Mouse (Mus musculus): ENCODE measurements around the gene Hist1h2be.

Gene Hist1h2be

GRCm38 (mm10) chr13:23620733-23621531 lies at the start of gene Hist1h2be:
Gene Hist1h2be, minus strand, starts transcription at chr13:23621124.
- DNase-seq (ENCODE audit: low spot score): peak; percentile 78

GRCm38 (mm10) chr13:23662536-23662935 lies 41.6 kb upstream of the Hist1h2be start:
- DNase-seq (ENCODE audit: low spot score): no peak

- no peak for DNase-seq (ENCODE audit: low spot score)
Observed at GRCm38 (mm10) chr13:23659636-23660366, 38.9 kb upstream of the Hist1h2be start.

- no peak for DNase-seq (ENCODE audit: low spot score)
Observed at GRCm38 (mm10) chr13:23630653-23631052, 9.7 kb upstream of the Hist1h2be start.

GRCm38 (mm10) chr13:23622861-23623450 lies 2.0 kb upstream of the Hist1h2be start:
- no peak for DNase-seq (ENCODE audit: low spot score)

GRCm38 (mm10) chr13:23622175-23622671 lies 1.3 kb upstream of the Hist1h2be start, which contains the start of gene Hist1h1e:
Gene Hist1h1e, minus strand, starts transcription at chr13:23622558.
- DNase-seq (ENCODE audit: low spot score): peak; percentile 87

GRCm38 (mm10) chr13:23621532-23622174 lies 729 bp upstream of the Hist1h2be start:
- DNase-seq (ENCODE audit: low spot score): peak; percentile 70

- DNase-seq (ENCODE audit: low spot score): no peak
Observed at GRCm38 (mm10) chr13:23620056-23620732, 730 bp downstream of the Hist1h2be start.

GRCm38 (mm10) chr13:23611638-23612037 lies 9.3 kb downstream of the Hist1h2be start:
- no peak for DNase-seq (ENCODE audit: low spot score)

GRCm38 (mm10) chr13:23610393-23610792 lies 10.5 kb downstream of the Hist1h2be start:
- DNase-seq (ENCODE audit: low spot score): no peak

- no peak for DNase-seq (ENCODE audit: low spot score)
Observed at GRCm38 (mm10) chr13:23609844-23610243, 11.1 kb downstream of the Hist1h2be start.

- no peak for DNase-seq (ENCODE audit: low spot score)
Observed at GRCm38 (mm10) chr13:23609209-23609608, 11.7 kb downstream of the Hist1h2be start.

- no peak for DNase-seq (ENCODE audit: low spot score)
Observed at GRCm38 (mm10) chr13:23605052-23605451, 15.9 kb downstream of the Hist1h2be start.

GRCm38 (mm10) chr13:23604452-23604851 lies 16.5 kb downstream of the Hist1h2be start:
- no peak for DNase-seq (ENCODE audit: low spot score)

GRCm38 (mm10) chr13:23603182-23603699 lies 17.7 kb downstream of the Hist1h2be start:
- DNase-seq (ENCODE audit: low spot score): no peak

GRCm38 (mm10) chr13:23597957-23598356 lies 23.0 kb downstream of the Hist1h2be start:
- DNase-seq (ENCODE audit: low spot score): peak; percentile 65

- DNase-seq (ENCODE audit: low spot score): no peak
Observed at GRCm38 (mm10) chr13:23595622-23596372, 25.1 kb downstream of the Hist1h2be start.

- DNase-seq (ENCODE audit: low spot score): no peak
Observed at GRCm38 (mm10) chr13:23595185-23595584, 25.7 kb downstream of the Hist1h2be start.

GRCm38 (mm10) chr13:23593051-23593770 lies 27.7 kb downstream of the Hist1h2be start:
- no peak for DNase-seq (ENCODE audit: low spot score)

GRCm38 (mm10) chr13:23592614-23593013 lies 28.3 kb downstream of the Hist1h2be start:
- no peak for DNase-seq (ENCODE audit: low spot score)
